Mouse (Mus musculus) natural killer cell, adult 2 months (primary cell): ENCODE measurements around the gene Cxcl2.

Experiments used
- DNase-seq, 2 experiments: peaks; one replicate each; pipeline ENCODE4 v3.0.0; 2022; ENCODE audit warnings: low spot score in 2 of 2

Gene Cxcl2

DNA sequence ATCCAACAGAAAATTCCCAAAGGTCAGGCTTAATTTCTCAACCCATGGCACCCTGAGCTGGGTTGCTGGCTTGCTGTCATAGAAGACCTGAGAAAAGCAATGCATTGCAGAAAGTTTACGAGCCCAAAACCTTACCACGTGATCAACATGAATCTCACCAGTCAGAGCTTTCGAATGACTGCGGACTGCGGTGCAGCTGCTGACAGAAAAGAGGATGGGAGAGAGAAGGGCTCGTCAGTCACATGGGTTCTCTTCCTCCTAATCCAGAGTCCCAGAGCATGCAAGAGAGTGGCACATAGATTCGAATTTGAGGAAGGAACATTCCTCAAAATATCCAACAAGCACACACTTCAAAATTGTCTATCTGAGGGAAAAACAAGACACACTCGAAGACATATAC lies 9.4 kb upstream of the Cxcl2 start:
- no peak for DNase-seq

DNA sequence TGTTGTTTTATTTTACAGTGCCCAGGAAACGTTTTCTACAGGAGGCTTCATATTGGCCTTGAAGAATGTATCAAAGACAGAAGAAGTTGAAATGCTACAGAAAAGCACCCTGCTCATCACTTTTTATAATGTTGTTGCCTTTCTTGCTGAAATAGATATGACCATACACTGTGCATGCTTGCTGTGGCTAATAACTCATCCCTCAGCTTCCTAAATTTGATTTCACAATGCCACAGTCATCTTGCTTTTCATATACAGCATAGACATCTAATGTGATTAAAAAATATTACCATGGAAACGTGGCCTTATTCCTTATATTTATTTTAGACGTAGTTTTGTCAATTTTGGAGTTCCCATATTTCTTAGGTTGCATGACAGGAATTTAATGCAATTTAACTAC lies 6.2 kb upstream of the Cxcl2 start:
- no peak for DNase-seq

DNA sequence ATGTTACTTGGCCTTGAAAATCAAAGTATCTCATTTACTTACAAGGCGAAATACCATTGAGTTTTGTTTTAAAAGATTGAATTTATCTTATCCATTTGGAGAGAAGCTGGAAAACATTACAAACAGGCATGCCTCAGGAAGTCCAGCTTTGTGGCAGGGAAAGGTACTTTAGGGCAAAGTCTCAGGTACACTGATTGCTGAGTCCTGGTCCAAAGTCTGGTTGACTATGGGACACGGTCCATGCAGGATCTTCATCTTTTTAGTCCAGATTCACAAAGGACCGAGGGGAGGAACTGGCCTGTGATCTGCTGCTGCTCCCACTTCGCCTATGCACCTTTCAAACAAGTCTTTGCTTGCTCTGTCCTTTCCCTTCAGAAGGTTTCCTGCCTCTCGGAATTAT lies 4.4 kb upstream of the Cxcl2 start:
- no peak for DNase-seq

DNA sequence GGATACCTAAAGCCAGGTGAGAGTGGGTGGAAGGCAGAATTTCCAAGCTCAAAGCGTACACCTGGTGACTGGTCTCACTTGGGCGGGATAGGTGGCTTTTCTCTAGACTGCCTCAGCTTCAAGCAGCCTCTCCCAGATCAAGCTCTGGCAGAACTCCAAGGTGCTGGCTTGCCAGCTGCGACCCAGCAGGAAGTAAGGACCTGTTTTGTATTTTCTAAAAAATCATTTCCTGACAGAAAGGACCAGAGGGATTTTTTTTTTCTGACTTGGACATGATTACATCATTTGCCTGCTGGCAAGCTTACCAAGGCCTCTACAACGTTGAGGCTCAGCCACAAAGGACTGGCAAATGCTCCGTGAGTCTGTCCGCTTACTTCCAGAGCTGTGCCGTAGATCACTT lies 3.5 kb upstream of the Cxcl2 start:
- no peak for DNase-seq

DNA sequence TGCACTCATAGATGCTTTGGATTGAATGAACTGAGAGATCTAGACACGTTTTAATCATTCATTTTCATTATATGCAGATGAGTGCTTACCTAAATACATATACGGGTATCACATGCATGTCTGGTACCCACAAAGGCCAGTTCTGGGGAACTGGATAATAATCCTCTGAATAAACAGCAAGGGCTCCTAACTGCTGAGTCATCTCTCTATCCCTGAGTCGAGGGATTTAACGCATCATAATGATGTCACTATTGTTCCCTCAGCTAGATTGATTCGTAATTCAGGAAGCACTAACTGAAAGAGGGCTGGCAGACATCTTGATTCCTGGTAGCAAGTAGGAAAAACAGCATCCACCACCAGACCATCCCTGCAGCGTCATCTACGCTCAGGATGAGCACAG lies 3.0 kb upstream of the Cxcl2 start:
- no peak for DNase-seq

DNA sequence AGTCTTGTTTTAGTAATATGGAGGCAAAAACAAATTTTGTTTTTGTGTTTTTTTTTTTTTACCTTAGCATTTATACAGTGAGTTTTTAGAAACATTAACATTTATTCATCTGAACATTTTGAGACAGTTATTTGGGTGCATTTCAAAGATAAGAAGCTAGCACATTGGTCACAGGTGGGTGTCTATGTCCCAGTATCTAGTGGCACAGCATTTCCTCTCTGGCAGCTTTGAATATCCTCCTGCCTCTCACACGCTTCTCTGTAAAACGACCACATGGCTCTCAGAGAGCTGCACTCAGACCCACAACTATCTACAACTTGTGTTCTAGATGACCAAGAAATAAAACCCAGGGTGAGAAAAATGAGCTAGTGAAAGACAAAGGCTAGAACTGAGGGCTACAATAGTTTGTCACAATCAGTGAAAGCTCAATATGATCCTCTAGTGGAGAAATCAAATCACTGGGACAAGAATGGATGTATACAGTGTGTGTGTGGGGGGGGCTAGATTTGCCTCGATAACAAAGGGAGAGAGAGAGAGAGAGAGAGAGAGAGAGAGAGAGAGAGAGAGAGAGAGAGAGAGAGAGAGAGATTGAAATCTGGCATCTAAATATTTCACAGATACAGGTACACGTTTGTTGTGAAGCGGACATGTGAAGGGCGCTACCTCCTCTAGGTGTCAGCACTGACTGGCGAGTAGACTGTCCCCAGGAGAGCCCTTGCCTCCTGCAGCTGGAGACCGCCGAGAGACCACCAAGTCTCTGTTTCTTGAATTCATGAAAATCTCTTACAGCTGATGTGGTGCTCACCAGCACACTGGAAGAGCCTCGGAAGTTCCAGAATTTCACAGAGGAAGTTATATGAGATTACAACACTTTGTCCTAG lies 1.1 kb upstream of the Cxcl2 start:
- DNase-seq = peak in 1 of 2 experiments; percentile 5

DNA sequence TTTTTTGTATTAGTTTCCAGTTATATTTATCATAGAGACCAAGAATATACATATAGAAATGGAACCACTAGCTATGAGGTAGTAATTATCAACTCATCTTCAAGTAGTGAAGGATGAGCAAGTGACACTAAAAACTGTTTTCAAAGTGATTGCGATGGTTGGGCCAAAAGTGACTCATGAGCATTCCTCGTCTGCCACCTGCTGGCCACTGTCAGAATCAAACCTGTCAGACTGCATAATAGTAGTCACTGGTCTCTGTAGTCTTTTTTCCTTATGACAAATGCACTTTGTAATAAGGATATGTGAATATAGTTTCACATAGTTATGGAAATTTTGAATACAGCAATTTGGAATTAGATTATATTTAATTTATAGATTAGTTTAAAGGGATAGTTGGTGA lies 5.3 kb downstream of the Cxcl2 start:
- DNase-seq = peak in 1 of 2 experiments; percentile 33

DNA sequence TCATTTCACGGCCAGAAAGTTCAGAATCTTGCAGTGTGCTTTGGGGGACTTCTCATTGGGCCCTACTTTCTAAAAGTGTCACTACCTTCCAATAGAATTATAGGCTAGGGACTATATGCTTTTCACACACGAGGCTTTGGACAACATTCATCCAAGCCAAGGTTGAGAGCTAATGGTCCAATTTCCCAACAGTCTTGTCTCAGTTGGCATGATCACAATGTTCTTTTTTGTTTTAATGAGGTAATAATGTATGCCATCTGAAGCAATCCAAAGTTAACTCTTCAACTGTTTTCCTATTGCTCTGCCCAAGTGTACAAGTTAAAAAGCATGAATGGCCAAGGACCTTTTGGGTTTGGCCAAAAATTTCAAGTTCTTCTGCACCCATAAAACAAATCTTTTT lies 15.8 kb downstream of the Cxcl2 start:
- DNase-seq = no peak

DNA sequence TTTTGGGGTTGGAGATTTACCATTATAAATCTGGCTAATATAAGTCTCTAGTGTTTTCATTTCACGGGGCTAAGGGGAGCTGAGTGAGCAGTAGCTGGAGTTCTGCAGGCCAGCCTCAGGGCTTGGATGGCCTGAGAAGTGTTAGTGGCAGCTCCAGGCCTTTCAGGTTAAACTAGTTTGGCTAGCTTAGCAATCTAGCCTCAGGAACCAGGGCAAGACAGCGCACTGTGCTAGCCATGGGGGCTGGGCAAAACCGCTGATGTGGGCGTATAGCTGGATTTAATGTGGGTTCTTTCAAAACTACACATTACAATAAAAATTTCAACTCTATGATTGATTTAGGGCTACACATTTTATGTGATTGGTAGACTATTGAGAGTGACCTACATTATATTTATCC lies 19.3 kb downstream of the Cxcl2 start:
- DNase-seq = no peak

DNA sequence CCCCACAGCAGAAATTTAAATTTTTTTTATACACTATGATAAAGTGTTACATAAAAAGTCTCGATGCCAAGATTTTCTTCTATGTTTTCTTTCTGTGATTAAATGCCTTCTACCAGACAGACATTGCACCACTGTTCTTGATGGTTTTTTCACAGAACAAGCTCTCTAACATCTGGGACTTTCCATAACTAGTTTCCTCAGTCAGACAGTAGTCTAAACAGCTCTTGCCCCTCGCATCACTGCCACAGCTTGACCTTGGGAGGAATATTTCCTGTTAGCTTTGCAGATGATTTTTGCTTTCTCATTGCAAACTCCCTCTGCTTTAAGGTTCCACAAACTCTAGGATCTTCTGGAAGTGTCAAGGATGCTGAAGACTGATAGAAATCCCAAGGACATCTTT lies 26.9 kb downstream of the Cxcl2 start:
- DNase-seq = peak in 1 of 2 experiments; percentile 1

DNA sequence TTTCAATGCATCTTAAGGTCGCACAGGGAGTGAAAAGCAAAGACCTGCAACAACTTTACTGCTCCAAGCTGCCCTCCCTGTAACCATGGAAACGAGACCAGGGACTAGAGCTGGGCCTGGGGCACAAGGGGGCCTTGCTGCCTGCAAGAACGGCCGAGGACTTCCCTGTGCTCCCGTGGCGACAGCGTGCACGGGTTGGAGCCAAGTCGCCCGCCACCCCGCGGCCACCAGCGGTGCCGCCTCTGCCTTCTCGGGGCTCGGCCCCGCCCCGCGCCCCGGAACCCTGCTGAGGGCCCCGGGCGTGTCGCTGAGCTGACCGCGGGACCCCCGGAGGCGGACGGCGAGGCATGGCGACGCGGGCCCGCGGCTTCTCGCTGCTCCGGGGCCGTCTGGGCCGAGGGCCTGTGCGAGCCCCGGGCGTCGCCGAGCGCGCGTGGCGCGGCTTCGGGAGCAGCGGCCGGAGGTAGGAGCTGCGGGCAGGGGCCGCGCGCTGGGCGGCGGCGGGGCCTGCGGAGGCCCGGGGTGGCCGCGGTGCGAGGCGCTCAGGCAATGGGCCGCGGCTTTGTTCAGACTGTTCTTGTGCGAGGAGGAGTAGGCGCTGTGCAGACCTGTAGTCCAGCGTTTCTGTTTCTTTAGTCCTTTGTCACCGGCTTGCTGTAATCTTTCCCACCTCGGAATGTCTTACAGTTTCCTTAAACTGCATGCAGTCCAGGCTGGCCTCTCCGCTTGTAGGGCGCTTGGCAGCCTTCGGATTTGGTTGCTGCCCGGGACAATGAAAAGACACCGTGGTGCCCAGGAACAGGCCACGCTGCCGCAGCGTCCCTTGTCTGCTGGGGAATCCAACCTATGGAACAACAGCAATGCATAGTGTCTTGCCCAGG lies 27.5 kb downstream of the Cxcl2 start, which contains the start of gene Mthfd2l:
Mthfd2l (plus strand) TSS at position 147 of the 881 bp plus-strand sequence.
- peak; percentile 49 to 68 for DNase-seq

DNA sequence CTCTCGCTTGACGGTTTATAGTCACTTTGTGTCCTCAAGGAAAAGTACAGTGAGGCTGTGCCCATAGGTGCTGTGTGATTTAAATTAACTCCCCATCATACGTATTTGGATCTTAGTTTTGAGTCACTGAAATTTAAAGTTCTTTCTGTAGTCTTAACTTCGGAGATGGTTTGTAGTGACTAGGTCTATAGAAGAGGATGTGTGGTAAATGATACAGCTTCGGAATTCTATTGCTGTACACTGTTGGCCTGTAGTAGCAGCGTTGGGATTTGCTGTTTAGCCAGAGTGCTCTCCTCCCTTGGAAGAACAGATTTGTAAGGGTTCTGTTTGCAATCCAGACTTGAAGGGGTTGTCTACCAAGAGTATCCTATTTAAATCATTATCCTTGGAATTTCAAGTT lies 28.2 kb downstream of the Cxcl2 start:
- DNase-seq = no peak

DNA sequence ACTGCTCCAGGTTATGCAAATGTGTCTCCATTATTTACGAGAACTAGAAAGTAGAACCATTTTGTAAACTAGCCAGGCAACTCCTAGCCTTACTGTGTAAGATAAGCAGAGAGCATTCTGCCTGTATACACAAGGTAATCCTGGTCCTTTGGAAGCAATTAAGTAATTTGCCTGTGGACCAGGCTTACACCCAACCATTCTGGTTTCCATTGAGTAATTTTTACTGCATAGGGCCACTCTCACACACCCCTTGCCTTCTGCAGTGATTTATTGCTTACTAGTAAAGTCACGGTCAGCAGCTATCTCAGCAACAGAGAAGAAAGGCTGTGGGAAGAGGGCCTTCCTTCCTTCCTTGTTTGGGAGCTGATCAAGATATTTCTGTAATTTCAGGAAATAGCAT lies 33.0 kb downstream of the Cxcl2 start:
- no peak for DNase-seq

DNA sequence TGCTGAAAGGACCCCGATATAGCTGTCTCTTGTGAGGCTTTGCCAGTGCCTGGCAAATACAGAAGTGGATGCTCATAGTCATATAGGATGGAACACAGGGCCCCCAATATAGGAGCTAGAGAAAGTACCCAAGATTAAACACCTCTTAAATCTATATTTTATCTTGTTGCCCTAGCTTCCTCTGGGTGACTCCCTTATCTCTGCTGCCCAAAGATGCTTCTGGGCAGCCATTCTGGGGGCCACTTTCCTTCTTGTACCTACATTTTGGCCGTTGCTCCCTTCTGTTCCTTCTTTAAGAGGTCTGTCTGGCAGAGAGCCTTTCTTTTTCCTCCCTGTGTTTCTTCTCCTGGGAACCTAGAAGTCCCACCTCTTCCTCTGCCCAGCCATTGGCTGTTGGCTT lies 41.8 kb downstream of the Cxcl2 start:
- no peak for DNase-seq

DNA sequence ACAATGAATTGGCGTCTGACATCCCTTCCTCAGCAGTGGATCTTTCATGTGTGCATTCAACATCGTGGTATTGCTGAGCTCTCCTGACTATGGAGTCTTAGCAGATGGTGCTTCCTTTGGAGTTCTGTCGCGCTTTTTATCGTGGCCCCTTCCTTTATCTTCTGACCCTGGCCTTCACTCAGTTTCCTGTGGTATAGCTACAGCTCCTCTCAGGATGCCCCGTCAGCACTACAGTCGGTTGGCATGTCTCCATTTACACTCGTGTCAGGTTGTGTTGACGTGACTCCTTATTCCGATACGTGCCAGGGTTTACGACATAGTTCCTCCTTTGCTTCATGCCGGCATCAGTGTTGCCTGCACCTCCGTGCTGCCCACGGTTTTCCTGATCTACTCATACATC lies 45.8 kb downstream of the Cxcl2 start:
- DNase-seq = no peak

DNA sequence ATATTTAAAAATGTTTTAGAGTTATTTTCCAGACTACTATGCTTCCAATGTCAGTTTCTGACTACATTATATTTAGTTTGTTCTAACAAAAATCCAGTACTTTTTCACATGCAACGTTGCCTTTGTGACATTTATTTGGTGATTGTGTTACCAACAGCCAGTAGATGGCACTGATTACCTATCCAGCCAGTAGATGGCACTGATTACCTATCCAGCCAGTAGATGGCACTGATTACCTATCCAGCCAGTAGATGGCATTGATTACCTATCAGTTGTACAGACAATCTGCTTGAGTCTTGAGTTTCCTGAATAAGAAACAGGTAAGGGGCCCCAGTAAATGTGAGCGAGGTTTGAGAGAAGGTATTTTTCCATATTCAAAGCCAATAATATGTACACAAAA lies 47.8 kb downstream of the Cxcl2 start:
- peak; percentile 9 to 54 for DNase-seq

DNA sequence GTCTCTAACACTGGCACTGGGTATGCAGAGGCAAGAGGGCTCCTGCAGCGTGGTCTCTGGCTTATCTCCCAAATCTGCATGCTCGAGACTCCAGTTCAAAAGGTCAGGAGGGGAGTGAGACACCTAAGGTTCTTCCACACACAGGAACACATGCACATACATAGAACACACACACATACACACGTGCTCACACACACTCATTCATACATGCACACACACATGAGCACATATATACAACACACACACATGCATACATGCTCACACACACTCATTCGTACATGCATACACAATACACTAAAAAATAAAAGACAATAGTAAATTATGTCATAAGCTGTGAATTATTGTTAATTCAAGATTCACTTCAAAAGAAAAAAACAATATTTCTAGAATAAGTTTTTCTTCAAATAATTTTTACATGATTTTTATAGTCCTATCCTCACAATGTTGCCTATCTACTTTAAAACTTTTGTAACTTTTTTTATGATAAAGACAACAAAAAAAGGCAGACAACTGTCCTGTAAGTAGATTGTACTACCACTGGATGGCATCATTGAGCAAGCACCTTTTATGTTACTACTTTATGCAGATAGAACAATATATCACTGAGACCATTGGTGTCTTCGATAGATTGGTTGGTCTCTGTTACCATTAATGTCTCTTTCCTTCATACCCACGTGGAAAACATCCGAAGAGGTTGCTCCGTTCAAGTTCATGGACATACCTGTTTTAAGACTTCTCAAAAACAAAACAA lies 49.2 kb downstream of the Cxcl2 start:
- DNase-seq = no peak
